Mouse (Mus musculus) heart, postnatal 0 days (tissue): Measurements from ENCODE around the gene Setd2.

Source experiments
- CTCF ChIP-seq: IDR thresholded peaks from 2 replicates; pipeline ENCODE4 v1.5.1; 2016; ENCODE audit warnings: antibody characterized with exemption, control low read depth, low read depth
- EP300 ChIP-seq: IDR thresholded peaks from 2 replicates; pipeline ENCODE4 v1.6.1; 2016; ENCODE audit warnings: antibody characterized with exemption, low read depth

GRCm38 (mm10) chr9:110665912-110666311, 133.5 kb downstream of the Setd2 start:
- TF ChIP-seq CTCF, result no peak
- TF ChIP-seq EP300, result peak; percentile 72
